Mouse (Mus musculus): ENCODE results near the gene Ccpg1.

- TF ChIP-seq CTCF (IDR thresholded peaks at IDR 0.05; ENCODE audit: insufficient read depth, low read length) (no peak), POLR2A (IDR thresholded peaks at IDR 0.05; ENCODE audit: borderline replicate concordance, extremely low read depth, low read depth, low read length) (no peak)
Observed at GRCm38 (mm10) chr9:72992576-72992975, 7.3 kb downstream of the Ccpg1 start.
